Mouse (Mus musculus) erythroblast, embryonic 14.5 days (primary cell): ENCODE results near the gene Olfr357. TPM values are rescaled to one million over a fixed set of nuclear protein-coding genes. Genes with fewer than 3 reads are reported as not detected.

Experiments used
- H3K27me3 ChIP-seq: 2 replicates; pipeline ENCODE4 v1.6.1; 2012; ENCODE audit warnings: inconsistent platforms; ENCODE audit not compliant: control insufficient read depth
- H3K36me3 ChIP-seq: 2 replicates; pipeline ENCODE4 v1.6.1; 2012; ENCODE audit warnings: mild to moderate bottlenecking, inconsistent platforms; ENCODE audit not compliant: control insufficient read depth
- H3K4me1 ChIP-seq: 2 replicates; pipeline ENCODE4 v1.6.1; 2012; ENCODE audit warnings: inconsistent platforms; ENCODE audit not compliant: control insufficient read depth
- H3K4me3 ChIP-seq: replicated peaks from 2 replicates; pipeline ENCODE3; 2012; ENCODE audit warnings: moderate library complexity, mild to moderate bottlenecking, inconsistent platforms
- H3K9me3 ChIP-seq: 2 replicates; pipeline ENCODE4 v1.6.1; 2012; ENCODE audit warnings: low read length, inconsistent platforms, mixed read lengths; ENCODE audit not compliant: control insufficient read depth
- GATA1 ChIP-seq: IDR thresholded peaks from 2 replicates; pipeline ENCODE4 v1.6.1; 2012; ENCODE audit warnings: low read length, inconsistent platforms, mixed read lengths
- TAL1 ChIP-seq: IDR thresholded peaks from 3 replicates; pipeline ENCODE4 v1.6.1; 2012; ENCODE audit warnings: low read length, inconsistent platforms, mixed read lengths
- polyA plus RNA-seq: library from polyadenylated mRNA; stranded (reverse); fragments of >175 nt; gene quantifications from 2 replicates; pipeline ENCODE4 v1.2.3, GENCODE M21; 2012

Olfr357 gene
- polyA plus RNA-seq = not detected in 2 replicates

DNA sequence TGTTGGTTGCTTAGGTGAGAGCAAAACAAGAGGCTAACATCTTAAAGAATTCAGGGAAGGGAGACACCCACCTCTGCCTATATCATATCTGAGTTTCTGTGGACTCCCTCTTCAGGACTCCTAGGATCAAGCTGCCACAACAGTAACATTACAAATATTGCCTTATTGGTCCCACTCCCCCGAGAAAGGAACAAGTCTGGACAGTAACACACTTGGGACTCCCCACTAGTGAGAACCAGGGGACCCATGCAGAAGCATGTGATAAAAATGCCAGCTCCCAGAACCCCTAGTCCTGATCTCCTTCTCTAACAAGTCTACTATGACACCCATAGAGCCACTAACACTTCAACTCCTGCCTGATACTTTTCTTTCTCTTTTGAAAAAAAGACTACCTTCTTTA is at the start of gene Olfr357:
Gene Olfr357 (plus strand): TSS at position 301 of the 400 bp plus-strand sequence.
- no peaks in the 10 kb centered on the region for H3K27me3 ChIP-seq
- no peaks in the 10 kb centered on the region for H3K4me1 ChIP-seq
- H3K36me3 ChIP-seq = no peaks in the 10 kb centered on the region
- no peak within 1 kb of the TSS for H3K4me3 ChIP-seq
- H3K9me3 ChIP-seq = peaks cover 2% of the 10 kb centered on the region; the same call in 1 of the 2 replicates
- TF ChIP-seq GATA1 (no peak), TAL1 (no peak)

GRCm38 (mm10) chr2:36997030-36997429 is 3.4 kb downstream of the Olfr357 start:
- TF ChIP-seq GATA1 (no peak), TAL1 (no peak)
- no peak overlapping the region for H3K4me3 ChIP-seq
- H3K36me3 ChIP-seq = no peaks in the 10 kb centered on the region
- H3K27me3 ChIP-seq = no peaks in the 10 kb centered on the region
- H3K9me3 ChIP-seq = peaks cover 2% of the 10 kb centered on the region; the same call in 1 of the 2 replicates
- no peaks in the 10 kb centered on the region for H3K4me1 ChIP-seq

- Histone ChIP-seq H3K4me3 (no peak within 1 kb of the TSS), H3K27me3 (no peaks in the 10 kb centered on the region), H3K9me3 (peaks cover 4% of the 10 kb centered on the region), H3K36me3 (no peaks in the 10 kb centered on the region), H3K4me1 (no peaks in the 10 kb centered on the region)
- TF ChIP-seq TAL1 (no peak), GATA1 (no peak)
Measured at GRCm38 (mm10) chr2:37009235-37009634, 15.6 kb downstream of the Olfr357 start, which contains the start of gene Olfr358. Gene Olfr358, minus strand, starts transcription at chr2:37009335.

Other genes starting within 250 kb of the Olfr357 start
- not detected in 2 replicates for gene Olfr348, start 209.6 kb upstream of the Olfr357 start, polyA plus RNA-seq
- gene Olfr50, start 203.3 kb upstream of the Olfr357 start, polyA plus RNA-seq = not detected in 2 replicates
- gene Olfr3, start 176.8 kb upstream of the Olfr357 start, polyA plus RNA-seq = not detected in 2 replicates
- gene Olfr350, start 147.5 kb upstream of the Olfr357 start, polyA plus RNA-seq = 0.04 TPM in 1 of 2 replicates, not detected in the other
- gene Olfr351, start 131.2 kb upstream of the Olfr357 start, polyA plus RNA-seq = not detected in 2 replicates
- gene Olfr352, start 125.4 kb upstream of the Olfr357 start, polyA plus RNA-seq = not detected in 2 replicates
- not detected in 2 replicates for gene Olfr353, start 100.9 kb upstream of the Olfr357 start, polyA plus RNA-seq
- gene Olfr354, start 88.1 kb upstream of the Olfr357 start, polyA plus RNA-seq = not detected in 2 replicates
- not detected in 2 replicates for gene Olfr355, start 64.9 kb upstream of the Olfr357 start, polyA plus RNA-seq
- gene Olfr356, start 56.7 kb upstream of the Olfr357 start, polyA plus RNA-seq = not detected in 2 replicates
- gene Olfr358, start 15.5 kb downstream of the Olfr357 start, polyA plus RNA-seq = 0.01 TPM in 1 of 2 replicates, not detected in the other
- gene Olfr360, start 71.9 kb downstream of the Olfr357 start, polyA plus RNA-seq = not detected in 2 replicates
- not detected in 2 replicates for gene Olfr361, start 95.5 kb downstream of the Olfr357 start, polyA plus RNA-seq
- not detected in 2 replicates for gene Olfr362, start 124.1 kb downstream of the Olfr357 start, polyA plus RNA-seq
- not detected in 2 replicates for gene Olfr364-ps1, start 145.5 kb downstream of the Olfr357 start, polyA plus RNA-seq
- gene Olfr365, start 194.4 kb downstream of the Olfr357 start, polyA plus RNA-seq = not detected in 2 replicates
- gene Olfr366, start 217.7 kb downstream of the Olfr357 start, polyA plus RNA-seq = not detected in 2 replicates